Mouse (Mus musculus): ENCODE measurements around the gene Map3k1. TPM values are rescaled to one million over a fixed set of nuclear protein-coding genes. Genes with fewer than 3 reads are reported as not detected.

The Map3k1 gene
- polyA plus RNA-seq, 1 experiment from 2014 or later = 19.3 TPM

GRCm38 (mm10) chr13:111817773-111818172 lies 9.0 kb upstream of the Map3k1 start:
- no peak for ATAC-seq (replicated peaks; ENCODE audit: insufficient number of reproducible peaks, low FRiP score, low TSS enrichment)
- no peak overlapping the region for H3K4me2 ChIP-seq
- no peak overlapping the region for H3K9ac ChIP-seq (ENCODE audit: low read depth, low read length)
- no peak overlapping the region for H3K4me3 ChIP-seq (ENCODE audit: low read depth, low read length)
- no peaks in the 10 kb centered on the region for H3K9me3 ChIP-seq (replicated peaks; ENCODE audit: control insufficient read depth, low read length)
- WGBS (ENCODE audit: insufficient replicate concordance) = 79% methylated on average over 7 of the region's 7 CpGs
- H3K27ac ChIP-seq (ENCODE audit: low read depth, low read length) = no peak overlapping the region
- H3K27me3 ChIP-seq (ENCODE audit: control insufficient read depth, insufficient read depth, low read length) = no peaks in the 10 kb centered on the region
- no peaks in the 10 kb centered on the region for H3K36me3 ChIP-seq (ENCODE audit: control insufficient read depth, insufficient read depth, low read length)
- H3K4me1 ChIP-seq (ENCODE audit: control insufficient read depth, insufficient read depth, low read length) = peaks cover 2% of the 10 kb centered on the region; the same call in 1 of the 2 replicates

GRCm38 (mm10) chr13:111816431-111816830 lies 7.6 kb upstream of the Map3k1 start:
- WGBS (ENCODE audit: insufficient replicate concordance) = 69% methylated on average over 3 of the region's 3 CpGs
- Histone ChIP-seq H3K36me3 (ENCODE audit: control insufficient read depth, insufficient read depth, low read length) (no peaks in the 10 kb centered on the region), H3K4me2 (no peak overlapping the region), H3K27me3 (ENCODE audit: control insufficient read depth, insufficient read depth, low read length) (no peaks in the 10 kb centered on the region), H3K4me3 (ENCODE audit: low read depth, low read length) (no peak overlapping the region), H3K27ac (ENCODE audit: low read depth, low read length) (no peak overlapping the region), H3K4me1 (ENCODE audit: control insufficient read depth, insufficient read depth, low read length) (peaks cover 2% of the 10 kb centered on the region; the same call in 1 of the 2 replicates), H3K9ac (ENCODE audit: low read depth, low read length) (no peak overlapping the region), H3K9me3 (replicated peaks; ENCODE audit: control insufficient read depth, low read length) (no peaks in the 10 kb centered on the region)
- ATAC-seq (replicated peaks; ENCODE audit: insufficient number of reproducible peaks, low FRiP score, low TSS enrichment) = no peak

- no peak overlapping the region for H3K4me2 ChIP-seq
- WGBS (ENCODE audit: insufficient replicate concordance) = 82% methylated on average over 4 of the region's 4 CpGs
- H3K27me3 ChIP-seq (ENCODE audit: control insufficient read depth, insufficient read depth, low read length) = no peaks in the 10 kb centered on the region
- H3K27ac ChIP-seq (ENCODE audit: low read depth, low read length) = no peak overlapping the region
- no peak for ATAC-seq (replicated peaks; ENCODE audit: insufficient number of reproducible peaks, low FRiP score, low TSS enrichment)
- no peak overlapping the region for H3K9ac ChIP-seq (ENCODE audit: low read depth, low read length)
- no peak overlapping the region for H3K4me3 ChIP-seq (ENCODE audit: low read depth, low read length)
- peaks cover 2% of the 10 kb centered on the region; the same call in 1 of the 2 replicates for H3K4me1 ChIP-seq (ENCODE audit: control insufficient read depth, insufficient read depth, low read length)
- H3K9me3 ChIP-seq (replicated peaks; ENCODE audit: control insufficient read depth, low read length) = no peaks in the 10 kb centered on the region
- H3K36me3 ChIP-seq (ENCODE audit: control insufficient read depth, insufficient read depth, low read length) = no peaks in the 10 kb centered on the region
These were observed 6.7 kb upstream of the Map3k1 start for GRCm38 (mm10) chr13:111815486-111815885.

GRCm38 (mm10) chr13:111815017-111815416 lies 6.2 kb upstream of the Map3k1 start:
- no peak for ATAC-seq (replicated peaks; ENCODE audit: insufficient number of reproducible peaks, low FRiP score, low TSS enrichment)

GRCm38 (mm10) chr13:111812647-111813046 lies 3.9 kb upstream of the Map3k1 start:
- H3K4me2 ChIP-seq = no peak overlapping the region
- H3K4me1 ChIP-seq (ENCODE audit: control insufficient read depth, insufficient read depth, low read length) = 0 out of 2 replicates have a peak, but pooled peaks cover 2% of the 10 kb centered on the region
- no peak overlapping the region for H3K27ac ChIP-seq (ENCODE audit: low read depth, low read length)
- no peaks in the 10 kb centered on the region for H3K9me3 ChIP-seq (replicated peaks; ENCODE audit: control insufficient read depth, low read length)
- no peaks in the 10 kb centered on the region for H3K36me3 ChIP-seq (ENCODE audit: control insufficient read depth, insufficient read depth, low read length)
- no peak overlapping the region for H3K9ac ChIP-seq (ENCODE audit: low read depth, low read length)
- ATAC-seq (replicated peaks; ENCODE audit: insufficient number of reproducible peaks, low FRiP score, low TSS enrichment) = no peak
- H3K27me3 ChIP-seq (ENCODE audit: control insufficient read depth, insufficient read depth, low read length) = no peaks in the 10 kb centered on the region
- WGBS (ENCODE audit: insufficient replicate concordance) = 72% methylated on average over 2 of the region's 2 CpGs
- H3K4me3 ChIP-seq (ENCODE audit: low read depth, low read length) = no peak overlapping the region

More at GRCm38 (mm10) chr13:111815017-111815416, 6.2 kb upstream of the Map3k1 start:
- Histone ChIP-seq H3K4me3 (ENCODE audit: low read depth, low read length) (no peak overlapping the region), H3K27ac (ENCODE audit: low read depth, low read length) (no peak overlapping the region), H3K36me3 (ENCODE audit: control insufficient read depth, insufficient read depth, low read length) (no peaks in the 10 kb centered on the region), H3K9me3 (replicated peaks; ENCODE audit: control insufficient read depth, low read length) (no peaks in the 10 kb centered on the region), H3K4me2 (no peak overlapping the region), H3K27me3 (ENCODE audit: control insufficient read depth, insufficient read depth, low read length) (no peaks in the 10 kb centered on the region), H3K9ac (ENCODE audit: low read depth, low read length) (no peak overlapping the region), H3K4me1 (ENCODE audit: control insufficient read depth, insufficient read depth, low read length) (peaks cover 2% of the 10 kb centered on the region; the same call in 1 of the 2 replicates)
- 94% methylated on average over 7 of the region's 7 CpGs for WGBS (ENCODE audit: insufficient replicate concordance)

- Histone ChIP-seq H3K27me3 (ENCODE audit: control insufficient read depth, insufficient read depth, low read length) (no peaks in the 10 kb centered on the region), H3K4me3 (ENCODE audit: low read depth, low read length) (no peak overlapping the region), H3K27ac (ENCODE audit: low read depth, low read length) (no peak overlapping the region), H3K36me3 (ENCODE audit: control insufficient read depth, insufficient read depth, low read length) (no peaks in the 10 kb centered on the region), H3K4me2 (no peak overlapping the region), H3K9me3 (replicated peaks; ENCODE audit: control insufficient read depth, low read length) (no peaks in the 10 kb centered on the region), H3K9ac (ENCODE audit: low read depth, low read length) (no peak overlapping the region), H3K4me1 (ENCODE audit: control insufficient read depth, insufficient read depth, low read length) (0 out of 2 replicates have a peak, but pooled peaks cover 2% of the 10 kb centered on the region)
- no peak for ATAC-seq (replicated peaks; ENCODE audit: insufficient number of reproducible peaks, low FRiP score, low TSS enrichment)
- 87% methylated on average over 13 of the region's 13 CpGs for WGBS (ENCODE audit: insufficient replicate concordance)
These were observed 2.3 kb upstream of the Map3k1 start for GRCm38 (mm10) chr13:111810998-111811628.

GRCm38 (mm10) chr13:111809466-111810228 lies 854 bp upstream of the Map3k1 start:
- peaks cover 12% of the 10 kb centered on the region for H3K4me1 ChIP-seq (ENCODE audit: control insufficient read depth, insufficient read depth, low read length)
- peak overlapping the region; percentile 78 for H3K4me2 ChIP-seq
- H3K9me3 ChIP-seq (replicated peaks; ENCODE audit: control insufficient read depth, low read length) = no peaks in the 10 kb centered on the region
- no peaks in the 10 kb centered on the region for H3K36me3 ChIP-seq (ENCODE audit: control insufficient read depth, insufficient read depth, low read length)
- H3K27ac ChIP-seq (ENCODE audit: low read depth, low read length) = peak overlapping the region; percentile 76
- H3K9ac ChIP-seq (ENCODE audit: low read depth, low read length) = peak overlapping the region; percentile 92
- no peaks in the 10 kb centered on the region for H3K27me3 ChIP-seq (ENCODE audit: control insufficient read depth, insufficient read depth, low read length)
- 2% methylated on average over 29 of the region's 29 CpGs for WGBS (ENCODE audit: insufficient replicate concordance)
- peak overlapping the region; percentile 96 for H3K4me3 ChIP-seq (ENCODE audit: low read depth, low read length)
- peak; percentile 28; the same call in 1 of the 2 replicates for ATAC-seq (replicated peaks; ENCODE audit: insufficient number of reproducible peaks, low FRiP score, low TSS enrichment)

- 1% methylated on average over 18 of the region's 38 CpGs for WGBS (ENCODE audit: insufficient replicate concordance)
- H3K4me2 ChIP-seq = peak overlapping the region; percentile 84
- H3K9ac ChIP-seq (ENCODE audit: low read depth, low read length) = peak overlapping the region; percentile 92
- H3K4me1 ChIP-seq (ENCODE audit: control insufficient read depth, insufficient read depth, low read length) = peaks cover 19% of the 10 kb centered on the region
- H3K9me3 ChIP-seq (replicated peaks; ENCODE audit: control insufficient read depth, low read length) = no peaks in the 10 kb centered on the region
- H3K27ac ChIP-seq (ENCODE audit: low read depth, low read length) = peak overlapping the region; percentile 96
- H3K27me3 ChIP-seq (ENCODE audit: control insufficient read depth, insufficient read depth, low read length) = no peaks in the 10 kb centered on the region
- no peaks in the 10 kb centered on the region for H3K36me3 ChIP-seq (ENCODE audit: control insufficient read depth, insufficient read depth, low read length)
- ATAC-seq (replicated peaks; ENCODE audit: insufficient number of reproducible peaks, low FRiP score, low TSS enrichment) = peak; percentile 65
- H3K4me3 ChIP-seq (ENCODE audit: low read depth, low read length) = peak overlapping the region; percentile 96
These were observed 481 bp downstream of the Map3k1 start for GRCm38 (mm10) chr13:111808387-111808636.
